Mouse (Mus musculus): Measurements from ENCODE around the gene Zfp91. TPM values are rescaled to one million over a fixed set of nuclear protein-coding genes. Genes with fewer than 3 reads are reported as not detected.

Gene Zfp91
- polyA plus RNA-seq (2015; fragmentation: Nextera tagmentation; extraction: Ambion mirVana): 10.5 TPM in 2 replicates

GRCm38 (mm10) chr19:12795511-12796327 is at the start of gene Zfp91, which contains the start of gene Lpxn:
Gene Zfp91, minus strand, starts transcription at chr19:12796126.
Gene Lpxn, plus strand, starts transcription at chr19:12796193.
- ATAC-seq: peak; percentile 97
- H3K27me3 ChIP-seq (replicated peaks; ENCODE audit: control insufficient read depth, insufficient read depth, low read length): no peaks in the 10 kb centered on the region
- H3K9ac ChIP-seq (ENCODE audit: low read depth, low read length): peak within 1 kb of the TSS; percentile 98
- H3K4me2 ChIP-seq (ENCODE audit: low read length): peak within 1 kb of the TSS; percentile 70
- H3K27ac ChIP-seq (ENCODE audit: low read depth, low read length): peak within 1 kb of the TSS; percentile 97
- no peaks in the 10 kb centered on the region for H3K36me3 ChIP-seq (ENCODE audit: control insufficient read depth, insufficient read depth, low read length)
- peak within 1 kb of the TSS; percentile 95 for H3K4me3 ChIP-seq (ENCODE audit: low read length)
- no peaks in the 10 kb centered on the region for H3K9me3 ChIP-seq (ENCODE audit: control insufficient read depth, low read length)
- H3K4me1 ChIP-seq (ENCODE audit: control insufficient read depth, insufficient read depth, low read depth, low read length): peaks cover 7% of the 10 kb centered on the region
- under 1% methylated on average over 42 of the region's 76 CpGs for WGBS

- H3K4me1 ChIP-seq (ENCODE audit: control insufficient read depth, insufficient read depth, low read depth, low read length): no peaks in the 10 kb centered on the region
- no peak overlapping the region for H3K27ac ChIP-seq (ENCODE audit: low read depth, low read length)
- H3K4me2 ChIP-seq (ENCODE audit: low read length): no peak overlapping the region
- H3K4me3 ChIP-seq (ENCODE audit: low read length): no peak overlapping the region
- ATAC-seq: no peak
- H3K27me3 ChIP-seq (replicated peaks; ENCODE audit: control insufficient read depth, insufficient read depth, low read length): no peaks in the 10 kb centered on the region
- WGBS: 81% methylated on average over 1 of the region's 1 CpGs
- no peaks in the 10 kb centered on the region for H3K9me3 ChIP-seq (ENCODE audit: control insufficient read depth, low read length)
- no peaks in the 10 kb centered on the region for H3K36me3 ChIP-seq (ENCODE audit: control insufficient read depth, insufficient read depth, low read length)
- no peak overlapping the region for H3K9ac ChIP-seq (ENCODE audit: low read depth, low read length)
Measured at GRCm38 (mm10) chr19:12838507-12838906, 42.6 kb upstream of the Zfp91 start.

GRCm38 (mm10) chr19:12833625-12834024 is 37.7 kb upstream of the Zfp91 start:
- 86% methylated on average over 3 of the region's 3 CpGs for WGBS
- Histone ChIP-seq H3K27me3 (replicated peaks; ENCODE audit: control insufficient read depth, insufficient read depth, low read length) (no peaks in the 10 kb centered on the region), H3K9ac (ENCODE audit: low read depth, low read length) (no peak overlapping the region), H3K4me2 (ENCODE audit: low read length) (no peak overlapping the region), H3K36me3 (ENCODE audit: control insufficient read depth, insufficient read depth, low read length) (no peaks in the 10 kb centered on the region), H3K4me3 (ENCODE audit: low read length) (no peak overlapping the region), H3K4me1 (ENCODE audit: control insufficient read depth, insufficient read depth, low read depth, low read length) (no peaks in the 10 kb centered on the region), H3K27ac (ENCODE audit: low read depth, low read length) (no peak overlapping the region), H3K9me3 (ENCODE audit: control insufficient read depth, low read length) (no peaks in the 10 kb centered on the region)
- ATAC-seq: no peak

- H3K36me3 ChIP-seq (ENCODE audit: control insufficient read depth, insufficient read depth, low read length): no peaks in the 10 kb centered on the region
- ATAC-seq: no peak
- H3K4me3 ChIP-seq (ENCODE audit: low read length): no peak overlapping the region
- WGBS: 83% methylated on average over 1 of the region's 1 CpGs
- H3K27ac ChIP-seq (ENCODE audit: low read depth, low read length): no peak overlapping the region
- no peak overlapping the region for H3K4me2 ChIP-seq (ENCODE audit: low read length)
- no peaks in the 10 kb centered on the region for H3K27me3 ChIP-seq (replicated peaks; ENCODE audit: control insufficient read depth, insufficient read depth, low read length)
- H3K9me3 ChIP-seq (ENCODE audit: control insufficient read depth, low read length): no peaks in the 10 kb centered on the region
- no peak overlapping the region for H3K9ac ChIP-seq (ENCODE audit: low read depth, low read length)
- no peaks in the 10 kb centered on the region for H3K4me1 ChIP-seq (ENCODE audit: control insufficient read depth, insufficient read depth, low read depth, low read length)
Measured at GRCm38 (mm10) chr19:12831559-12831958, 35.6 kb upstream of the Zfp91 start.

GRCm38 (mm10) chr19:12830823-12831430 is 35.0 kb upstream of the Zfp91 start:
- Histone ChIP-seq H3K27me3 (replicated peaks; ENCODE audit: control insufficient read depth, insufficient read depth, low read length) (no peaks in the 10 kb centered on the region), H3K4me2 (ENCODE audit: low read length) (no peak overlapping the region), H3K36me3 (ENCODE audit: control insufficient read depth, insufficient read depth, low read length) (no peaks in the 10 kb centered on the region), H3K9ac (ENCODE audit: low read depth, low read length) (no peak overlapping the region), H3K4me1 (ENCODE audit: control insufficient read depth, insufficient read depth, low read depth, low read length) (no peaks in the 10 kb centered on the region), H3K27ac (ENCODE audit: low read depth, low read length) (no peak overlapping the region), H3K9me3 (ENCODE audit: control insufficient read depth, low read length) (no peaks in the 10 kb centered on the region), H3K4me3 (ENCODE audit: low read length) (no peak overlapping the region)
- ATAC-seq: peak; percentile 67
- 71% methylated on average over 2 of the region's 2 CpGs for WGBS

- 68% methylated on average over 4 of the region's 4 CpGs for whole genome bisulfite sequencing
Measured at GRCm38 (mm10) chr19:12824549-12824948, 28.6 kb upstream of the Zfp91 start.

GRCm38 (mm10) chr19:12820383-12820782 is 24.5 kb upstream of the Zfp91 start:
- Histone ChIP-seq H3K9ac (ENCODE audit: low read depth, low read length) (no peak overlapping the region), H3K36me3 (ENCODE audit: control insufficient read depth, insufficient read depth, low read length) (no peaks in the 10 kb centered on the region), H3K4me3 (ENCODE audit: low read length) (no peak overlapping the region), H3K9me3 (ENCODE audit: control insufficient read depth, low read length) (no peaks in the 10 kb centered on the region), H3K4me1 (ENCODE audit: control insufficient read depth, insufficient read depth, low read depth, low read length) (no peaks in the 10 kb centered on the region), H3K27me3 (replicated peaks; ENCODE audit: control insufficient read depth, insufficient read depth, low read length) (no peaks in the 10 kb centered on the region), H3K4me2 (ENCODE audit: low read length) (no peak overlapping the region), H3K27ac (ENCODE audit: low read depth, low read length) (no peak overlapping the region)
- no peak for ATAC-seq
- WGBS: 37% methylated on average over 4 of the region's 4 CpGs

More at GRCm38 (mm10) chr19:12824549-12824948, 28.6 kb upstream of the Zfp91 start:
- no peaks in the 10 kb centered on the region for H3K9me3 ChIP-seq (ENCODE audit: control insufficient read depth, low read length)
- no peak for ATAC-seq
- H3K4me1 ChIP-seq (ENCODE audit: control insufficient read depth, insufficient read depth, low read depth, low read length): no peaks in the 10 kb centered on the region
- no peaks in the 10 kb centered on the region for H3K27me3 ChIP-seq (replicated peaks; ENCODE audit: control insufficient read depth, insufficient read depth, low read length)
- H3K9ac ChIP-seq (ENCODE audit: low read depth, low read length): no peak overlapping the region
- H3K4me3 ChIP-seq (ENCODE audit: low read length): no peak overlapping the region
- H3K4me2 ChIP-seq (ENCODE audit: low read length): no peak overlapping the region
- no peaks in the 10 kb centered on the region for H3K36me3 ChIP-seq (ENCODE audit: control insufficient read depth, insufficient read depth, low read length)
- H3K27ac ChIP-seq (ENCODE audit: low read depth, low read length): no peak overlapping the region

- no peak overlapping the region for H3K4me3 ChIP-seq (ENCODE audit: low read length)
- H3K9ac ChIP-seq (ENCODE audit: low read depth, low read length): no peak overlapping the region
- no peak overlapping the region for H3K4me2 ChIP-seq (ENCODE audit: low read length)
- 84% methylated on average over 1 of the region's 1 CpGs for WGBS
- no peaks in the 10 kb centered on the region for H3K36me3 ChIP-seq (ENCODE audit: control insufficient read depth, insufficient read depth, low read length)
- ATAC-seq: no peak
- no peaks in the 10 kb centered on the region for H3K27me3 ChIP-seq (replicated peaks; ENCODE audit: control insufficient read depth, insufficient read depth, low read length)
- H3K4me1 ChIP-seq (ENCODE audit: control insufficient read depth, insufficient read depth, low read depth, low read length): no peaks in the 10 kb centered on the region
- no peaks in the 10 kb centered on the region for H3K9me3 ChIP-seq (ENCODE audit: control insufficient read depth, low read length)
- H3K27ac ChIP-seq (ENCODE audit: low read depth, low read length): no peak overlapping the region
Measured at GRCm38 (mm10) chr19:12818507-12818906, 22.6 kb upstream of the Zfp91 start.

- H3K4me2 ChIP-seq (ENCODE audit: low read length): no peak overlapping the region
- WGBS: 83% methylated on average over 1 of the region's 1 CpGs
- H3K9me3 ChIP-seq (ENCODE audit: control insufficient read depth, low read length): no peaks in the 10 kb centered on the region
- no peak overlapping the region for H3K27ac ChIP-seq (ENCODE audit: low read depth, low read length)
- no peaks in the 10 kb centered on the region for H3K36me3 ChIP-seq (ENCODE audit: control insufficient read depth, insufficient read depth, low read length)
- no peak overlapping the region for H3K4me3 ChIP-seq (ENCODE audit: low read length)
- H3K9ac ChIP-seq (ENCODE audit: low read depth, low read length): no peak overlapping the region
- H3K4me1 ChIP-seq (ENCODE audit: control insufficient read depth, insufficient read depth, low read depth, low read length): no peaks in the 10 kb centered on the region
- H3K27me3 ChIP-seq (replicated peaks; ENCODE audit: control insufficient read depth, insufficient read depth, low read length): no peaks in the 10 kb centered on the region
- no peak for ATAC-seq
Measured at GRCm38 (mm10) chr19:12813883-12814282, 18.0 kb upstream of the Zfp91 start.

Measured in hindbrain, embryonic 16.5 days (tissue).